Mouse (Mus musculus) CH12.LX (cell line): ENCODE data around the gene Immp2l. TPM values are rescaled to one million over a fixed set of nuclear protein-coding genes. Genes with fewer than 3 reads are reported as not detected.

Experiments used
- DNase-seq: peaks from one replicate; pipeline ENCODE4 v3.0.0-alpha.2; 2013; ENCODE audit errors: extremely low read depth
- H3K27ac ChIP-seq: 2 replicates; pipeline ENCODE4 v1.5.1; 2012; ENCODE audit warnings: low read depth, mild to moderate bottlenecking, control low read depth, moderate library complexity; ENCODE audit not compliant: insufficient read depth
- H3K27me3 ChIP-seq: replicated peaks from 2 replicates; pipeline ENCODE3; 2012; ENCODE audit warnings: inconsistent platforms
- H3K36me3 ChIP-seq, 2 experiments: replicated peaks in 1 of 2; 2 replicates each; pipeline versions ENCODE3 to v1.6.1; 2012; ENCODE audit warnings: inconsistent platforms in 1 of 2, low read length in 1 of 2, mild to moderate bottlenecking in 1 of 2, mixed read lengths in 1 of 2, moderate library complexity in 1 of 2; ENCODE audit not compliant: control insufficient read depth in 1 of 2, insufficient read depth in 1 of 2
- H3K4me1 ChIP-seq, 2 experiments: 2 replicates each; pipeline ENCODE4 v1.6.1; 2012; ENCODE audit warnings: inconsistent platforms in 1 of 2, moderate library complexity in 1 of 2; ENCODE audit not compliant: insufficient read depth in 2 of 2, control insufficient read depth in 1 of 2
- H3K4me2 ChIP-seq: 2 replicates; pipeline ENCODE4 v1.6.1; 2012; ENCODE audit warnings: low read depth, mild to moderate bottlenecking, control low read depth; ENCODE audit not compliant: poor library complexity, insufficient read depth, severe bottlenecking
- H3K4me3 ChIP-seq, 3 experiments: fragments of 150-350 bp in 1 of 3; sonication (generic) in 1 of 3; replicated peaks in 1 of 3; 2 replicates each; pipeline versions ENCODE3 to v1.5.1; 2011 to 2012; ENCODE audit warnings: low read depth in 2 of 3, low read length in 2 of 3, mild to moderate bottlenecking in 2 of 3, moderate library complexity in 2 of 3, control low read depth in 1 of 3, improper control_type of control experiment in 1 of 3, inconsistent platforms in 1 of 3, mixed read lengths in 1 of 3; ENCODE audit not compliant: poor library complexity in 1 of 3
- H3K79me2 ChIP-seq: replicated peaks from 2 replicates; pipeline ENCODE4 v1.6.1; 2012; ENCODE audit warnings: mild to moderate bottlenecking, moderate library complexity; ENCODE audit not compliant: control insufficient read depth, poor library complexity, insufficient read depth, severe bottlenecking; ENCODE audit errors: extremely low read depth
- H3K9ac ChIP-seq: 2 replicates; pipeline ENCODE4 v1.6.1; 2012; ENCODE audit warnings: low read depth, mild to moderate bottlenecking, control low read depth, moderate library complexity; ENCODE audit not compliant: insufficient read depth
- H3K9me3 ChIP-seq: replicated peaks from 2 replicates; pipeline ENCODE3; 2012; ENCODE audit warnings: low read length, inconsistent platforms, mixed read lengths
- BHLHE40 ChIP-seq: IDR thresholded peaks from 2 replicates; pipeline ENCODE4 v1.6.1; 2011; ENCODE audit warnings: mild to moderate bottlenecking, low read depth, low read length, improper control_type of control experiment
- CTCF ChIP-seq, 2 experiments: IDR thresholded peaks in 1 of 2; conservative IDR thresholded peaks in 1 of 2; 2 replicates each; pipeline ENCODE4 v1.5.1; 2011 to 2012; ENCODE audit warnings: low read depth in 2 of 2, low read length in 2 of 2, improper control_type of control experiment in 1 of 2, inconsistent platforms in 1 of 2, mild to moderate bottlenecking in 1 of 2, moderate library complexity in 1 of 2
- E2F4 ChIP-seq: IDR thresholded peaks from 2 replicates; pipeline ENCODE4 v1.6.1; 2011; ENCODE audit warnings: low read depth, low read length, improper control_type of control experiment; ENCODE audit not compliant: insufficient replicate concordance
- ELF1 ChIP-seq: IDR thresholded peaks from 2 replicates; pipeline ENCODE4 v1.6.1; 2014; ENCODE audit warnings: low read depth, mild to moderate bottlenecking, inconsistent platforms, low read length, improper control_type of control experiment
- EP300 ChIP-seq: IDR thresholded peaks from 2 replicates; pipeline ENCODE4 v1.6.1; 2011; ENCODE audit warnings: low read length, improper control_type of control experiment
- GABPA ChIP-seq: IDR thresholded peaks from 2 replicates; pipeline ENCODE4 v1.6.1; 2012; ENCODE audit warnings: low read depth, low read length, improper control_type of control experiment, inconsistent platforms; ENCODE audit not compliant: insufficient replicate concordance
- IRF4 ChIP-seq: IDR thresholded peaks from 2 replicates; pipeline ENCODE4 v1.6.1; 2014; ENCODE audit warnings: low read depth, mild to moderate bottlenecking, inconsistent platforms, low read length, improper control_type of control experiment
- JUND ChIP-seq: conservative IDR thresholded peaks from 2 replicates; pipeline ENCODE4 v1.6.1; 2011; ENCODE audit warnings: low read depth, low read length, improper control_type of control experiment
- KAT2A ChIP-seq: IDR thresholded peaks from 2 replicates; pipeline ENCODE4 v1.6.1; 2012; ENCODE audit warnings: low read length, improper control_type of control experiment, inconsistent platforms; ENCODE audit not compliant: insufficient replicate concordance
- MAFK ChIP-seq: IDR thresholded peaks from 2 replicates; pipeline ENCODE4 v1.6.1; 2011; ENCODE audit warnings: low read length, improper control_type of control experiment; ENCODE audit not compliant: insufficient replicate concordance
- MXI1 ChIP-seq: IDR thresholded peaks from 2 replicates; pipeline ENCODE4 v1.6.1; 2011; ENCODE audit warnings: mild to moderate bottlenecking, low read depth, low read length, improper control_type of control experiment
- MYC ChIP-seq: IDR thresholded peaks from 2 replicates; pipeline ENCODE4 v1.6.1; 2011; ENCODE audit warnings: low read depth, mild to moderate bottlenecking, improper control_type of control experiment, low read length
- NELFE ChIP-seq: IDR thresholded peaks from 2 replicates; pipeline ENCODE4 v1.6.1; 2011; ENCODE audit warnings: low read depth, low read length, improper control_type of control experiment
- PAX5 ChIP-seq: IDR thresholded peaks from 2 replicates; pipeline ENCODE4 v1.6.1; 2012; ENCODE audit warnings: low read length, inconsistent platforms, mixed read lengths
- POLR2A ChIP-seq: IDR thresholded peaks from 2 replicates; pipeline ENCODE4 v1.6.1; 2011; ENCODE audit warnings: low read depth, mild to moderate bottlenecking, improper control_type of control experiment, low read length
- POLR2AphosphoS2 ChIP-seq: IDR thresholded peaks from 2 replicates; pipeline ENCODE4 v1.6.1; 2011; ENCODE audit warnings: low read depth, low read length, improper control_type of control experiment
- SIN3A ChIP-seq: IDR thresholded peaks from 2 replicates; pipeline ENCODE4 v1.6.1; 2012; ENCODE audit warnings: low read length, improper control_type of control experiment, inconsistent platforms
- TBP ChIP-seq: conservative IDR thresholded peaks from 2 replicates; pipeline ENCODE4 v1.6.1; 2011; ENCODE audit warnings: low read depth, low read length, improper control_type of control experiment
- TCF12 ChIP-seq: IDR thresholded peaks from 2 replicates; pipeline ENCODE4 v1.6.1; 2014; ENCODE audit warnings: low read depth, mild to moderate bottlenecking, inconsistent platforms, low read length, improper control_type of control experiment
- UBTF ChIP-seq: IDR thresholded peaks from 2 replicates; pipeline ENCODE4 v1.6.1; 2012; ENCODE audit warnings: low read depth, mild to moderate bottlenecking, inconsistent platforms, low read length, improper control_type of control experiment, moderate library complexity
- USF2 ChIP-seq: conservative IDR thresholded peaks from 2 replicates; pipeline ENCODE4 v1.6.1; 2011; ENCODE audit warnings: low read depth, low read length, improper control_type of control experiment
- ZMIZ1 ChIP-seq: IDR thresholded peaks from 2 replicates; pipeline ENCODE4 v1.6.1; 2012; ENCODE audit warnings: low read depth, mild to moderate bottlenecking, inconsistent platforms, low read length, improper control_type of control experiment
- ZNF384 ChIP-seq: IDR thresholded peaks from 2 replicates; pipeline ENCODE4 v1.6.1; 2012; ENCODE audit warnings: low read depth, low read length, improper control_type of control experiment, inconsistent platforms
- dilution Hi-C: fragments of 300-500 bp; cut with MboI; formaldehyde crosslinking; loops from 2 replicates; pipeline ENCODE4 v1.14.3; 2020; ENCODE audit warnings: low sequenced_read_pairs; ENCODE audit not compliant: extremely low pct_unique_long_range_greater_than_20kb, extremely low pct_ligation_motif_present
- in situ Hi-C: fragments of 300-500 bp; cut with MboI; formaldehyde crosslinking; loops from 3 replicates; pipeline ENCODE4 v1.14.3; 2019; ENCODE audit warnings: low sequenced_read_pairs, low pct_ligation_motif_present, low pct_unique_long_range_greater_than_20kb, mixed read lengths
- polyA plus RNA-seq: library from polyadenylated mRNA; unstranded; fragments of >175 nt; gene quantifications from 2 replicates; pipeline ENCODE4 v1.2.1, GENCODE M21; 2012; ENCODE audit warnings: low read depth; ENCODE audit not compliant: insufficient read length
- total RNA-seq, 2 experiments: library from RNA; depleted of rRNA; stranded (reverse); fragments of 300-350 nt in 1 of 2; fragments of >200 nt in 1 of 2; gene quantifications; 2 replicates each; pipeline ENCODE4 v1.2.3; 2012 to 2014

Immp2l gene
- total and polyA plus RNA-seq, 3 experiments = 4.8 to 16.5 (median 9.9) TPM

GRCm38 (mm10) chr12:41908011-41908410, 884.1 kb downstream of the Immp2l start:
- Histone ChIP-seq H3K9me3 (no peaks in the 10 kb centered on the region), H3K27me3 (no peaks in the 10 kb centered on the region), H3K79me2 (no peaks in the 10 kb centered on the region), H3K4me3 (no peak overlapping the region), H3K36me3 (no peaks in the 10 kb centered on the region), H3K9ac (no peak overlapping the region), H3K4me1 (no peaks in the 10 kb centered on the region), H3K4me2 (no peak overlapping the region), H3K27ac (no peak overlapping the region)
- dilution Hi-C loops (no loop called here), in situ Hi-C loops (no loop called here)
- no peak for DNase-seq
- TF ChIP-seq KAT2A (no peak), UBTF (no peak), NELFE (no peak), ZMIZ1 (no peak), MAFK (no peak), ZNF384 (no peak), JUND (no peak)

GRCm38 (mm10) chr12:41911626-41912025, 887.7 kb downstream of the Immp2l start:
- TF ChIP-seq BHLHE40 (no peak), EP300 (no peak), ELF1 (no peak), GABPA (no peak), POLR2A (no peak), IRF4 (no peak), ZMIZ1 (no peak), MXI1 (no peak)
- TF ChIP-seq, all 38 proteins: peak for 0
- no peaks in the 10 kb centered on the region for H3K27me3 ChIP-seq
- DNase-seq = no peak
- H3K9ac ChIP-seq = no peak overlapping the region
- H3K36me3 ChIP-seq = no peaks in the 10 kb centered on the region
- no peaks in the 10 kb centered on the region for H3K79me2 ChIP-seq
- in situ Hi-C loops (no loop called here), dilution Hi-C loops (no loop called here)
- H3K4me3 ChIP-seq = no peak overlapping the region
- no peak overlapping the region for H3K4me2 ChIP-seq
- H3K27ac ChIP-seq = no peak overlapping the region
- no peaks in the 10 kb centered on the region for H3K4me1 ChIP-seq
- no peaks in the 10 kb centered on the region for H3K9me3 ChIP-seq

GRCm38 (mm10) chr12:41937751-41938150, 913.9 kb downstream of the Immp2l start:
- Histone ChIP-seq H3K9me3 (no peaks in the 10 kb centered on the region), H3K4me3 (no peak overlapping the region), H3K79me2 (no peaks in the 10 kb centered on the region), H3K4me1 (no peaks in the 10 kb centered on the region), H3K9ac (no peak overlapping the region), H3K4me2 (no peak overlapping the region), H3K27me3 (no peaks in the 10 kb centered on the region), H3K27ac (no peak overlapping the region), H3K36me3 (no peaks in the 10 kb centered on the region)
- dilution Hi-C loops = no loop called here
- no peak for DNase-seq
- no peak for TF ChIP-seq MYC
- no peak for TF ChIP-seq POLR2AphosphoS2
- no peak for TF ChIP-seq POLR2A
- TF ChIP-seq UBTF = no peak
- TF ChIP-seq E2F4 = no peak
- no peak for TF ChIP-seq TCF12
- TF ChIP-seq KAT2A = no peak
- no peak for TF ChIP-seq USF2
- no peak for TF ChIP-seq CTCF (conservative IDR thresholded peaks at IDR 0.05 in 1 of 2, IDR thresholded peaks at IDR 0.05 in 1 of 2; ENCODE audit: low read depth in 2 of 2, low read length in 2 of 2)
- TF ChIP-seq PAX5 = no peak
- TF ChIP-seq SIN3A = no peak
- TF ChIP-seq JUND = no peak
- TF ChIP-seq TBP = no peak
- in situ Hi-C loops = no loop called here
